ENCODE assay signal across 8 mouse cellular contexts in the genomic region with DNA sequence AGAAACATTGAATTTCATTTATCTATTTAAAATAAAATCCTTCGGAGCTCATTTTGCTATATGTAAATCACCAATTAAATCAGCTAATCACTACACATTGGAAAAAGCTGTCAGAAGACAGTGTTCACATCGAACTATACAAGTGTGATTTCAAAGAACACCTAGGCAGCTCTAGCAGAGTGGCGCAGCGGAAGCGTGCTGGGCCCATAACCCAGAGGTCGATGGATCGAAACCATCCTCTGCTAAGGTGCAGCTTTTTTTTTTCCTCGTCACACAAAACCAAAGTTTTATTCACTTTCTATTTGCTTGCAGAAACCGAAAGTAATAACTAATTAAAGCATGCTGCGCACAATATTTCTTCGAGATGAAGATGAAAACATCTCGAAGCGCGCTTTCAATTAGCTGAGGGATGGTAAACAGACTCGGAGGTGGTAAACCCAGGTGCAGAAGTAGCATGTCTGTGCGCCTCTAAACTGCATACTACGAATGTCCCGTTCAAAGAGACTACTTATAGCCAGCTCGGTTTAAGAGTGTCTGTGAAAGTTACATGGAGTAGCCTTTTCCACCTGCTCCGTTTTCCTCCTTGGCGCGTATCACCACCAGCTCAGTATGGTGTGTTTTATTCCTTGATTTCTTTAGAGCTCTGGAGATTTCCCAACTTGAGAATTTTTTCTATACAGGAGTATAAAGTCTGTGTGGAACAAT. TPM values are rescaled to one million over a fixed set of nuclear protein-coding genes. Genes with fewer than 3 reads are reported as not detected.
A peak's percentile ranks its signal among the peaks of the same experiment; 100 is the strongest.
DNase-seq lines count a peak whose midpoint lies in the region; ATAC-seq lines count a peak whose summit lies in the region.

No protein-coding gene starts in this region.

- DNase-seq in adrenal gland, adult 2 months, result peak; percentile 82
- DNase-seq in embryo, embryonic 11 days, result peak; percentile 81
- DNase-seq in gastrocnemius, postnatal 25 days, result peak; percentile 55
- peak; percentile 83 to 87 for DNase-seq in left cerebral cortex, postnatal 25 days (ENCODE audit: low spot score in 2 of 2)
- DNase-seq in right cerebral cortex, postnatal 25 days, result peak; percentile 55
- peak; percentile 81 for DNase-seq in yolk sac, embryonic 10.5 days (ENCODE audit: low spot score)

- peak; percentile 72 for ATAC-seq in inflammation-experienced regulatory T-cells, adult 6 months
- ATAC-seq in megakaryocyte-erythroid progenitor cell, adult 5-6 weeks (replicated peaks; ENCODE audit: low FRiP score, low TSS enrichment, poor library complexity, severe bottlenecking), result peak; percentile 17; the same call in 1 of the 2 replicates

- intact Hi-C loops in left cerebral cortex, postnatal 25 days (cut with DNase I), result loop anchor here (2.0 to 10.0 kb wide), 7 partner anchors 24 to 1736 kb away; a partner anchor contains a TSS

RNA-seq across cellular contexts. Expression of a gene that starts 5.0 kb away (rescaled TPM):
- total RNA-seq in adrenal gland, adult 2 months (2021), result 10 to 100 TPM; 24.1 to 36.9 TPM
- polyA plus RNA-seq in adrenal gland, adult 2 months (2012; rRNA removed), result 0.49 and 1.3 TPM in 2 replicates
- total RNA-seq in gastrocnemius, postnatal 25 days (2021), result 10 to 100 TPM; 15.1 to 26.3 TPM
- not detected for polyA plus RNA-seq in inflammation-experienced regulatory T-cells, adult 6 months (2017; shearing (Covaris generic))
- 10 to 100 TPM; 31.3 to 46.4 TPM for total RNA-seq in left cerebral cortex, postnatal 25 days (2021)
- total RNA-seq in megakaryocyte-erythroid progenitor cell, adult 5-6 weeks (2014; fragmentation: Nextera tagmentation), result 430 and 709 TPM in 2 replicates
- 345 and 387 TPM in 2 replicates for total RNA-seq in megakaryocyte-erythroid progenitor cell, adult 5-6 weeks (2017)

RNA-seq across cellular contexts. Expression of a gene that starts 5.2 kb away (rescaled TPM):
- 10 to 100 TPM; 28.5 to 38.1 TPM for total RNA-seq in adrenal gland, adult 2 months (2021)
- polyA plus RNA-seq in adrenal gland, adult 2 months (2012; rRNA removed), result 5.7 and 9.3 TPM in 2 replicates
- total RNA-seq in gastrocnemius, postnatal 25 days (2021), result 10 to 100 TPM in 1 of 2 experiments, 1 to 10 TPM in 1; 4.4 to 21.0 TPM
- 10 to 100 TPM in 1 of 3 experiments, not detected in 2; 25.0 TPM for polyA plus RNA-seq in inflammation-experienced regulatory T-cells, adult 6 months (2017; shearing (Covaris generic))
- total RNA-seq in left cerebral cortex, postnatal 25 days (2021), result 10 to 100 TPM; 19.5 to 32.4 TPM
- 3.0 and 26.7 TPM in 2 replicates for total RNA-seq in megakaryocyte-erythroid progenitor cell, adult 5-6 weeks (2014; fragmentation: Nextera tagmentation)
- total RNA-seq in megakaryocyte-erythroid progenitor cell, adult 5-6 weeks (2017), result 582 and 1,238 TPM in 2 replicates

RNA-seq across cellular contexts. Expression of a gene that starts 6.5 kb away (rescaled TPM):
- total RNA-seq in adrenal gland, adult 2 months (2021), result 10 to 100 TPM; 16.3 to 42.1 TPM
- polyA plus RNA-seq in adrenal gland, adult 2 months (2012; rRNA removed), result 5.5 and 8.7 TPM in 2 replicates
- total RNA-seq in gastrocnemius, postnatal 25 days (2021), result 10 to 100 TPM; 10.1 to 40.0 TPM
- polyA plus RNA-seq in inflammation-experienced regulatory T-cells, adult 6 months (2017; shearing (Covaris generic)), result 1 to 10 TPM in 1 of 3 experiments, not detected in 2; 4.9 TPM
- 10 to 100 TPM; 58.0 to 64.8 TPM for total RNA-seq in left cerebral cortex, postnatal 25 days (2021)
- total RNA-seq in megakaryocyte-erythroid progenitor cell, adult 5-6 weeks (2014; fragmentation: Nextera tagmentation), result 21.9 TPM in 1 of 2 replicates, not detected in the other
- total RNA-seq in megakaryocyte-erythroid progenitor cell, adult 5-6 weeks (2017), result 175 and 228 TPM in 2 replicates

RNA-seq across cellular contexts. Expression of a gene that starts 10.9 kb away (rescaled TPM):
- total RNA-seq in adrenal gland, adult 2 months (2021), result 1 to 10 TPM; 6.5 to 7.0 TPM
- 0.28 and 0.56 TPM in 2 replicates for polyA plus RNA-seq in adrenal gland, adult 2 months (2012; rRNA removed)
- total RNA-seq in gastrocnemius, postnatal 25 days (2021), result 1 to 10 TPM; 1.1 to 5.1 TPM
- 1 to 10 TPM in 2 of 3 experiments, not detected in 1; 1.6 to 4.7 TPM for polyA plus RNA-seq in inflammation-experienced regulatory T-cells, adult 6 months (2017; shearing (Covaris generic))
- 1 to 10 TPM; 3.8 to 4.5 TPM for total RNA-seq in left cerebral cortex, postnatal 25 days (2021)
- 242 and 265 TPM in 2 replicates for total RNA-seq in megakaryocyte-erythroid progenitor cell, adult 5-6 weeks (2014; fragmentation: Nextera tagmentation)
- 262 and 417 TPM in 2 replicates for total RNA-seq in megakaryocyte-erythroid progenitor cell, adult 5-6 weeks (2017)

RNA-seq across cellular contexts. Expression of a gene that starts 13.1 kb away (rescaled TPM):
- not detected for total RNA-seq in adrenal gland, adult 2 months (2021)
- not detected in 2 replicates for polyA plus RNA-seq in adrenal gland, adult 2 months (2012; rRNA removed)
- not detected for total RNA-seq in gastrocnemius, postnatal 25 days (2021)
- polyA plus RNA-seq in inflammation-experienced regulatory T-cells, adult 6 months (2017; shearing (Covaris generic)), result not detected
- not detected for total RNA-seq in left cerebral cortex, postnatal 25 days (2021)
- not detected in 2 replicates for total RNA-seq in megakaryocyte-erythroid progenitor cell, adult 5-6 weeks (2014; fragmentation: Nextera tagmentation)
- not detected in 2 replicates for total RNA-seq in megakaryocyte-erythroid progenitor cell, adult 5-6 weeks (2017)

Comparison
In these comparisons a context has a peak if more than half of its experiments do, and no peak if none do; other contexts are left out.
1. Peak in every context shown above with its lines: DNase-seq and ATAC-seq.
2. RNA of a gene that starts 5.0 kb away (total RNA-seq): 345 to 709 TPM in megakaryocyte-erythroid progenitor cell, adult 5-6 weeks; 31.3 to 46.4 TPM in left cerebral cortex, postnatal 25 days, 24.1 to 36.9 TPM in adrenal gland, adult 2 months and 15.1 to 26.3 TPM in gastrocnemius, postnatal 25 days; every median in the first group is over 4 times any median in the second.